Mouse (Mus musculus) stomach, postnatal 0 days (tissue): ENCODE measurements around the gene Trpm5. TPM values are rescaled to one million over a fixed set of nuclear protein-coding genes. Genes with fewer than 3 reads are reported as not detected.

Experiments
- ATAC-seq: fragments of 200-750 bp; cut with Nextera tagmentation; 2 replicates; pipeline ENCODE4 v1.8.0; 2017; ENCODE audit not compliant: low FRiP score, low TSS enrichment
- DNase-seq: peaks from one replicate; pipeline ENCODE4 v3.0.0-alpha.2; 2016; ENCODE audit warnings: low spot score
- H3K27ac ChIP-seq: fragments of 300-500 bp; sonication (generic); replicated peaks from 2 replicates; pipeline ENCODE4 v1.5.1; 2014; ENCODE audit warnings: mild to moderate bottlenecking, control low read depth
- H3K27me3 ChIP-seq: fragments of 300-500 bp; sonication (generic); 2 replicates; pipeline ENCODE4 v1.6.1; 2014; ENCODE audit warnings: low read length; ENCODE audit not compliant: control insufficient read depth, insufficient read depth
- H3K36me3 ChIP-seq: fragments of 300-500 bp; sonication (generic); 2 replicates; pipeline ENCODE4 v1.6.1; 2014; ENCODE audit warnings: low read length, mixed read lengths; ENCODE audit not compliant: control insufficient read depth, insufficient read depth
- H3K4me1 ChIP-seq: fragments of 300-500 bp; sonication (generic); replicated peaks from 2 replicates; pipeline ENCODE4 v1.6.1; 2014; ENCODE audit warnings: antibody characterized with exemption; ENCODE audit not compliant: control insufficient read depth, insufficient read depth
- H3K4me2 ChIP-seq: fragments of 300-500 bp; sonication (generic); replicated peaks from 2 replicates; pipeline ENCODE4 v1.6.1; 2014; ENCODE audit warnings: low read depth, mild to moderate bottlenecking, control low read depth, moderate library complexity
- H3K4me3 ChIP-seq: fragments of 300-500 bp; sonication (generic); 2 replicates; pipeline ENCODE4 v1.5.1; 2014; ENCODE audit warnings: low read depth, low read length, control low read depth
- H3K9ac ChIP-seq: fragments of 300-500 bp; sonication (generic); 2 replicates; pipeline ENCODE4 v1.6.1; 2014; ENCODE audit warnings: mild to moderate bottlenecking, low read length, control low read depth, mixed read lengths
- H3K9me3 ChIP-seq: fragments of 300-500 bp; sonication (generic); 2 replicates; pipeline ENCODE4 v1.6.1; 2016; ENCODE audit warnings: low read length; ENCODE audit not compliant: control insufficient read depth
- CTCF ChIP-seq: IDR thresholded peaks from 2 replicates; pipeline ENCODE4 v1.5.1; 2016; ENCODE audit warnings: antibody characterized with exemption, low read depth, mild to moderate bottlenecking, moderate library complexity
- EP300 ChIP-seq: optimal IDR thresholded peaks from 2 replicates; pipeline ENCODE3; 2016; ENCODE audit warnings: antibody characterized with exemption
- WGBS: fragments of 180-500 bp; shearing (Covaris S2); extraction: QIAGEN DNeasy Blood & Tissue Kit; methylation state at CpG from one replicate; pipeline ENCODE4 v1.1.7; 2014; 5-methylcytosine and 5-hydroxymethylcytosine counted together
- polyA plus RNA-seq: library from polyadenylated mRNA; unstranded; fragments of >200 nt; fragmentation: Nextera tagmentation; extraction: Ambion mirVana; gene quantifications from 2 replicates; pipeline ENCODE4 v1.2.1, GENCODE M21; 2015

Trpm5 gene
- polyA plus RNA-seq, 1 experiment from 2014 or later = 2.0 TPM

DNA sequence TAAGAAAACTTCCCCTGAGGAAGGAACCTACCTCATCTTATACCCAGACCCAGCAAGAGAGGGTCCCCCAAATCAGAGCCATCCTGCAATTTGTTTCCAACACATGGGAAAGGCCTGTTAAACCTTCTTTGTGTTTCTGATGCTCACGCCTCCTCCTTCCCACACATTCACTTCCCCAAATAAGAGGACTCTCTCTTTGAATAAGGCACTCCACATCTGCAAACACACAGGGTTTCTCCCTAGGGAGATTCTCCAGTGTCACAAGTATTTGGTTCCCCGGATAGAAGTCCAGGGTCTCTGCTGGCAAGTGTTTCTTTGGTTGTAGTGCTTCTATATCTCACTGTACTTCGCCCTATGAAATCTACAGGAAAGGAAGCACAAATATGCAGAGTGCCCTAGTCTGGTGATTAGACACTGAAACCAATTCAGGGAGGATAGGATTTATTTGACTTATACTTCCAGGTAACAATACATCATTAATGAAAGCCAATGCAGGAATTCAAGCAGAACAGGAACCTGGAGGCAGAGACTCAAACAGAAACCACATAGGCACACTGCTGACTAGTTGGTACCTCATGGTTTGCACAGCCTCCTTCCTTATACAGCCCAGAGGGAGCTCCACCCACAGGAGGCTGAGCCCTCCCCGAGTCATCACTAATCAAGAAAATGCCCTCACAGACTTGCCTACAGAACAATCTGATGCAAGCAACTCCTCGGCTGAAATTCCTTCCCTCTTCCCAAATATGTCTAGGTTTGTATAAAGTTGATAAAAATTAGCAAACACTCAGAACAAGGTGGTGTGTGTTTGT is 72.9 kb downstream of the Trpm5 start:
- peak overlapping the region; percentile 69 for H3K27ac ChIP-seq

DNA sequence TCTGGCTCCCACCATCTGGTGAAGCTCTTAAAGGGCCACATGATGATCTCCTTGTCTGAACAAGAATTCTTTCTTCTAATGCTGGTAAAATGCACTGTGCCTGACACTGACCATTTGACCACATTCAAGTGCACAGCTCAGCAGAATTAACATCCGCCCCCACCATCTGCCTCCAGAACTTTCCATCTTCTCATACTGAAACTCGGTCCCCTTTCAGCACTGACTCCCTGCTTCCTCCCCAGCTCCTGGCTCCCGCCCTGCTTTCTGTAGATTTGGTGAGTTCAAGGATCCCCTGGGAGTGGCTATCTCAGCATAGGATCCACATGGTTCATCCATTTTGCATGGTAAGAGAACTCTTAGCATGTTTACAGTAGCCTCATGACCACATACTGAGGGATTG is 73.7 kb downstream of the Trpm5 start:
- TF ChIP-seq EP300 (no peak), CTCF (no peak)
- H3K4me3 ChIP-seq = no peak overlapping the region
- DNase-seq (no peak), ATAC-seq (no peak)
- H3K9me3 ChIP-seq = no peaks in the 10 kb centered on the region
- no peak overlapping the region for H3K9ac ChIP-seq
- WGBS = 68% methylated on average over 3 of the region's 3 CpGs
- H3K36me3 ChIP-seq = no peaks in the 10 kb centered on the region
- no peak overlapping the region for H3K4me2 ChIP-seq
- peaks cover 10% of the 10 kb centered on the region for H3K4me1 ChIP-seq
- H3K27ac ChIP-seq = no peak overlapping the region; the same call in 1 of the 2 replicates
- no peaks in the 10 kb centered on the region for H3K27me3 ChIP-seq

More for the DNA sequence above, 72.9 kb downstream of the Trpm5 start:
- no peak overlapping the region for H3K4me3 ChIP-seq
- 41% methylated on average over 5 of the region's 5 CpGs for whole genome bisulfite sequencing
- TF ChIP-seq EP300 = no peak
- no peak for TF ChIP-seq CTCF
- H3K9me3 ChIP-seq = no peaks in the 10 kb centered on the region
- H3K4me2 ChIP-seq = no peak overlapping the region
- peaks cover 4% of the 10 kb centered on the region for H3K4me1 ChIP-seq
- H3K9ac ChIP-seq = no peak overlapping the region
- H3K36me3 ChIP-seq = no peaks in the 10 kb centered on the region
- DNase-seq = peak; percentile 60
- H3K27me3 ChIP-seq = no peaks in the 10 kb centered on the region
- ATAC-seq = peak; percentile 89

DNA sequence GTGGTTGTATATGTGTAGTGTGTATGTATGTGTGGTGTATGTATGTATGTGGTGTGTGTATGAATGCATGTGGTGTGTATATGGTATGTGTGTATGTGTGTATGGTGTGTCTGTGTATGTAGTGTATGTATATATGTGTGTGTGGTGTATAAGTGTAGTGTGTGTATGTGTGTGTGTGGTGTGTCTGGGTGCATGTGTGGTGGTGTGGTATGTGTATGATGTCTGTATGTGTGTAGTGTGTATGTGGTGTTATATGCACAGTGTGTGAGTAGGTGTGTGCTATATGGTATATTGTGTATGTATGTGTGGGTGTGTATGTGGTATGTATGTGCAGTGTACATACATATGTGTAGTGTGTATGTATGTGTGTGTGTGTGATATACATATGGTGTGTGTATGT is 74.4 kb downstream of the Trpm5 start:
- DNase-seq (no peak), ATAC-seq (no peak)
- Histone ChIP-seq H3K27ac (no peak overlapping the region), H3K36me3 (no peaks in the 10 kb centered on the region), H3K4me3 (no peak overlapping the region), H3K4me1 (peaks cover 13% of the 10 kb centered on the region), H3K9ac (no peak overlapping the region), H3K9me3 (no peaks in the 10 kb centered on the region), H3K4me2 (no peak overlapping the region), H3K27me3 (no peaks in the 10 kb centered on the region)
- TF ChIP-seq EP300 (no peak), CTCF (no peak)

Other genes with a start within 250 kb of the Trpm5 start
- 0.76 and 1.2 TPM in 2 replicates for gene Th, start 163.5 kb downstream of the Trpm5 start, polyA plus RNA-seq
- gene Ascl2, start 125.4 kb downstream of the Trpm5 start, polyA plus RNA-seq = 4.3 and 4.5 TPM in 2 replicates
- 0.61 and 0.98 TPM in 2 replicates for gene Tspan32, start 89.6 kb downstream of the Trpm5 start, polyA plus RNA-seq
- 372 and 381 TPM in 2 replicates for gene Cd81, start 41.9 kb downstream of the Trpm5 start, polyA plus RNA-seq
- 44.7 and 46.9 TPM in 2 replicates for gene Tssc4, start 25.4 kb downstream of the Trpm5 start, polyA plus RNA-seq
- gene Kcnq1, start 11.7 kb upstream of the Trpm5 start, polyA plus RNA-seq = 17.8 and 21.2 TPM in 2 replicates